Mouse (Mus musculus): ENCODE results near the gene Prkch. TPM values are rescaled to one million over a fixed set of nuclear protein-coding genes. Genes with fewer than 3 reads are reported as not detected.

Gene Prkch
- total and polyA plus RNA-seq, 2 experiments from 2014 or later = 10.4 to 16.7 TPM

GRCm38 (mm10) chr12:73698436-73698835 is 113.8 kb downstream of the Prkch start:
- Histone ChIP-seq H3K36me3 (ENCODE audit: insufficient read depth) (no peaks in the 10 kb centered on the region), H3K4me3 (ENCODE audit: low read depth, low read length) (no peak overlapping the region), H3K27ac (ENCODE audit: low read depth, low read length) (no peak overlapping the region), H3K9me3 (ENCODE audit: low read length) (no peaks in the 10 kb centered on the region), H3K4me2 (ENCODE audit: low read depth) (no peak overlapping the region), H3K4me1 (ENCODE audit: insufficient read depth) (peaks cover 6% of the 10 kb centered on the region; the same call in 1 of the 2 replicates), H3K9ac (no peak overlapping the region), H3K27me3 (ENCODE audit: insufficient read depth, low read length) (no peaks in the 10 kb centered on the region)
- WGBS = 84% methylated on average over 5 of the region's 5 CpGs
- ATAC-seq (no peak), DNase-seq (no peak)
- no peak for TF ChIP-seq CTCF (IDR thresholded peaks at IDR 0.05; ENCODE audit: low read depth)

GRCm38 (mm10) chr12:73698841-73699240 is 114.2 kb downstream of the Prkch start:
- 79% methylated on average over 8 of the region's 8 CpGs for WGBS
- no peak overlapping the region for H3K4me2 ChIP-seq (ENCODE audit: low read depth)
- TF ChIP-seq CTCF (IDR thresholded peaks at IDR 0.05; ENCODE audit: low read depth) = no peak
- H3K27ac ChIP-seq (ENCODE audit: low read depth, low read length) = no peak overlapping the region
- no peaks in the 10 kb centered on the region for H3K9me3 ChIP-seq (ENCODE audit: low read length)
- H3K9ac ChIP-seq = no peak overlapping the region
- H3K36me3 ChIP-seq (ENCODE audit: insufficient read depth) = no peaks in the 10 kb centered on the region
- no peaks in the 10 kb centered on the region for H3K27me3 ChIP-seq (ENCODE audit: insufficient read depth, low read length)
- peaks cover 6% of the 10 kb centered on the region; the same call in 1 of the 2 replicates for H3K4me1 ChIP-seq (ENCODE audit: insufficient read depth)
- ATAC-seq = no peak
- peak; percentile 8 for DNase-seq
- no peak overlapping the region for H3K4me3 ChIP-seq (ENCODE audit: low read depth, low read length)

GRCm38 (mm10) chr12:73699471-73700186 is 115.0 kb downstream of the Prkch start:
- Histone ChIP-seq H3K4me2 (ENCODE audit: low read depth) (peak overlapping the region; percentile 11), H3K27ac (ENCODE audit: low read depth, low read length) (peak overlapping the region; percentile 35; the same call in 1 of the 2 replicates), H3K4me3 (ENCODE audit: low read depth, low read length) (no peak overlapping the region), H3K4me1 (ENCODE audit: insufficient read depth) (peaks cover 6% of the 10 kb centered on the region; the same call in 1 of the 2 replicates), H3K36me3 (ENCODE audit: insufficient read depth) (no peaks in the 10 kb centered on the region), H3K9me3 (ENCODE audit: low read length) (no peaks in the 10 kb centered on the region), H3K9ac (peak overlapping the region; percentile 2; the same call in 1 of the 2 replicates), H3K27me3 (ENCODE audit: insufficient read depth, low read length) (no peaks in the 10 kb centered on the region)
- ATAC-seq (peak; percentile 71), DNase-seq (peak; percentile 65)
- 37% methylated on average over 17 of the region's 17 CpGs for WGBS
- no peak for TF ChIP-seq CTCF (IDR thresholded peaks at IDR 0.05; ENCODE audit: low read depth)

- 72% methylated on average over 6 of the region's 6 CpGs for WGBS
- no peak for TF ChIP-seq CTCF (IDR thresholded peaks at IDR 0.05; ENCODE audit: low read depth)
- no peak overlapping the region for H3K4me3 ChIP-seq (ENCODE audit: low read depth, low read length)
- no peak overlapping the region for H3K4me2 ChIP-seq (ENCODE audit: low read depth)
- H3K27me3 ChIP-seq (ENCODE audit: insufficient read depth, low read length) = no peaks in the 10 kb centered on the region
- DNase-seq = no peak
- no peak for ATAC-seq
- H3K36me3 ChIP-seq (ENCODE audit: insufficient read depth) = no peaks in the 10 kb centered on the region
- H3K4me1 ChIP-seq (ENCODE audit: insufficient read depth) = peaks cover 6% of the 10 kb centered on the region; the same call in 1 of the 2 replicates
- no peaks in the 10 kb centered on the region for H3K9me3 ChIP-seq (ENCODE audit: low read length)
- no peak overlapping the region for H3K27ac ChIP-seq (ENCODE audit: low read depth, low read length)
- H3K9ac ChIP-seq = no peak overlapping the region
Observed at GRCm38 (mm10) chr12:73700544-73701069, 116.0 kb downstream of the Prkch start.

DNA sequence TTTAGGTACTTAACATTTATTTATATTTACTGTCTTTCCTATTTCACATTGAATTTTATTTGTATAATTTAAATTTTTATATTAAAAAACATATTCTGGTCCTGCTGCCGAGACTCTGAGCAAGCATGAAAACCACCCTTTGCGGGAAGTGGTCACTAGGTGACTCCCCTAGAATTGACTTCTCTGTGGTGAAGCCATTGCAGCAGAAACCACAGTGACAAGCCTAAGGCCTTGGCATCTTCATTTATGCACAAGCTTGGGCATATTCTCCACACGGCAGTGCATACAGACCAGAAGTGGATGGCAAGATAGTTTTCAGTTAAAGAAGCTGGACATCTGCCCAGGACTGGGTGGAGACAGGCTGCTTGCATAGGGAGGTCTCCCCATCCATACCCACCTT is 117.4 kb downstream of the Prkch start:
- Histone ChIP-seq H3K4me1 (ENCODE audit: insufficient read depth) (peaks cover 6% of the 10 kb centered on the region; the same call in 1 of the 2 replicates), H3K4me2 (ENCODE audit: low read depth) (no peak overlapping the region), H3K36me3 (ENCODE audit: insufficient read depth) (no peaks in the 10 kb centered on the region), H3K4me3 (ENCODE audit: low read depth, low read length) (no peak overlapping the region), H3K9me3 (ENCODE audit: low read length) (no peaks in the 10 kb centered on the region), H3K9ac (no peak overlapping the region), H3K27me3 (ENCODE audit: insufficient read depth, low read length) (no peaks in the 10 kb centered on the region), H3K27ac (ENCODE audit: low read depth, low read length) (no peak overlapping the region)
- DNase-seq = no peak
- no peak for TF ChIP-seq CTCF (IDR thresholded peaks at IDR 0.05; ENCODE audit: low read depth)
- 85% methylated on average over 3 of the region's 3 CpGs for WGBS
- no peak for ATAC-seq

- ATAC-seq (no peak), DNase-seq (no peak)
- no peak overlapping the region for H3K4me2 ChIP-seq (ENCODE audit: low read depth)
- H3K4me3 ChIP-seq (ENCODE audit: low read depth, low read length) = no peak overlapping the region
- peaks cover 6% of the 10 kb centered on the region; the same call in 1 of the 2 replicates for H3K4me1 ChIP-seq (ENCODE audit: insufficient read depth)
- H3K9ac ChIP-seq = no peak overlapping the region
- peak; percentile 41; the same call in 1 of the 2 replicates for TF ChIP-seq CTCF (IDR thresholded peaks at IDR 0.05; ENCODE audit: low read depth)
- H3K27ac ChIP-seq (ENCODE audit: low read depth, low read length) = no peak overlapping the region
- H3K9me3 ChIP-seq (ENCODE audit: low read length) = no peaks in the 10 kb centered on the region
- H3K27me3 ChIP-seq (ENCODE audit: insufficient read depth, low read length) = no peaks in the 10 kb centered on the region
- 84% methylated on average over 3 of the region's 3 CpGs for WGBS
- H3K36me3 ChIP-seq (ENCODE audit: insufficient read depth) = no peaks in the 10 kb centered on the region
Observed at GRCm38 (mm10) chr12:73704382-73704781, 119.8 kb downstream of the Prkch start.

- no peaks in the 10 kb centered on the region for H3K36me3 ChIP-seq (ENCODE audit: insufficient read depth)
- H3K4me2 ChIP-seq (ENCODE audit: low read depth) = no peak overlapping the region
- no peaks in the 10 kb centered on the region for H3K4me1 ChIP-seq (ENCODE audit: insufficient read depth)
- H3K9ac ChIP-seq = no peak overlapping the region
- H3K4me3 ChIP-seq (ENCODE audit: low read depth, low read length) = no peak overlapping the region
- no peaks in the 10 kb centered on the region for H3K27me3 ChIP-seq (ENCODE audit: insufficient read depth, low read length)
- WGBS = 45% methylated on average over 7 of the region's 7 CpGs
- no peaks in the 10 kb centered on the region for H3K9me3 ChIP-seq (ENCODE audit: low read length)
- ATAC-seq (peak; percentile 68; the same call in 1 of the 2 replicates), DNase-seq (peak; percentile 84)
- no peak overlapping the region for H3K27ac ChIP-seq (ENCODE audit: low read depth, low read length)
- TF ChIP-seq CTCF (IDR thresholded peaks at IDR 0.05; ENCODE audit: low read depth) = peak; percentile 89
Observed at GRCm38 (mm10) chr12:73705097-73705690, 120.6 kb downstream of the Prkch start.
